Mouse (Mus musculus) embryonic fibroblast, embryonic 13.5 days (primary cell): ENCODE data around the gene Ssbp2.

Experiments used
- CTCF ChIP-seq: IDR thresholded peaks from 2 replicates; pipeline ENCODE4 v1.5.1; 2011; ENCODE audit warnings: mild to moderate bottlenecking, control low read depth, low read length, moderate library complexity, borderline replicate concordance; ENCODE audit not compliant: insufficient read depth
- POLR2A ChIP-seq: IDR thresholded peaks from 2 replicates; pipeline ENCODE4 v1.6.1; 2011; ENCODE audit warnings: low read depth, mild to moderate bottlenecking, control low read depth, low read length, moderate library complexity

DNA sequence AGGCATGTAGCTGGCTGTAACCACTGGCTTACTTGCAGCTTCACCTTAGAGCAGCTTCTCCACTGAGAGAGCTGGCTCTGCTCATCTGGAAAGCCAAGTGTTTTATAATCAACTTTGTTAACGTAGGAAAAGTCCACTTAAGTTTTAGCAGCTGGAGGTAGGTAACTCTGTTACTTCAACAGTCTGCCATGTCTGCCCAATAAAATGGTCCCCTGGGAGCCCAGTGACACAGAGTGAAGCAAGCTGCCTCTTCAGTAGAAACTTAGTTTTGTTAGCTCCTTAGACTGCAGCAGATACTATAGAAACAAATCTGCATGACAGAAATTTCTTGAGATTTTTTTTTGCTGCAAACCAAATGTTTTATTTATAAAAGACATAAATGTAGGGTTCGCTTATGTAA, 202.7 kb downstream of the Ssbp2 start:
- TF ChIP-seq POLR2A (no peak), CTCF (no peak)
